Mouse (Mus musculus): ENCODE measurements around the gene Kcnq1.

Kcnq1 gene

DNA sequence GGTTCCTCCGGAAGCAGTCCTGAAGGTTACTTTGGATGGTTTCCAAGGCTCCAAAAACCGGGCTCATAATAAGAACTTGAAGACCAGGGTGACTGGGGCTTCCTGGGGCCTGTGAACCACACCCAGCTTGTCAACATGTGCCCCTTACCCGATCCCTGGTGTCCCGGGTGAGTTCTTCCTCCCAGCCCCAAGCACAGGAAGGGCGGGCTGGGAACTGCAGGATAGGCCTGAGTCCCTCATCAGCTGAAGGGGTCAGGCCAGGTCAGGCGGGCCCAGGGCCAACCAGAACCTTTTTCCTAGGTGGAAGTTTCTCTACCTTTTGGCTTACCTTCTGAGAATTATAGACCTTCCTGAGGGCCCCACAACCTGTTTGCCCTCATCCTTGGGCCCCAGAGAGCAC lies 306.4 kb downstream of the Kcnq1 start:
- in situ Hi-C loops (cut with MboI, MseI) = no loop called here

DNA sequence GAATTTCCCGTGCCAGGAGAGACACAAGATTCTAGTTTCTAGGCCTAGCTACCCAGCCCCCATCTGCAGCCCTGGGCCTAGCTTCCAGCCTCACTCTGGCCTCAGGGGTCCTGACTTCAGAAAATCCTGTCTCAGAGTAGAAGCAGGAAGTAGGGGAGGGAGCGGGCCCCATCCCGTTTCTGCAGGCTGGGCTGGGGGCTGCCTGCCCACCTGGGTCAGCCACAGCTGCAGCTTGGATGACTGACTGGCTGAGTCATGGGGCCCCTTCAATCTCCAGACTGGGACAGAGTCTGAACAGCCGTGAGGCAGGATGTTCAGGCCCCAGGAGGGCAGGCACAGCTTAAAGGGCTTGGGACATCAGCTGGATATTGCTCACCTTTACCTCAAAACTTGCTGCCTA lies 308.9 kb downstream of the Kcnq1 start:
- in situ Hi-C loops (cut with MboI, MseI) = no loop called here

DNA sequence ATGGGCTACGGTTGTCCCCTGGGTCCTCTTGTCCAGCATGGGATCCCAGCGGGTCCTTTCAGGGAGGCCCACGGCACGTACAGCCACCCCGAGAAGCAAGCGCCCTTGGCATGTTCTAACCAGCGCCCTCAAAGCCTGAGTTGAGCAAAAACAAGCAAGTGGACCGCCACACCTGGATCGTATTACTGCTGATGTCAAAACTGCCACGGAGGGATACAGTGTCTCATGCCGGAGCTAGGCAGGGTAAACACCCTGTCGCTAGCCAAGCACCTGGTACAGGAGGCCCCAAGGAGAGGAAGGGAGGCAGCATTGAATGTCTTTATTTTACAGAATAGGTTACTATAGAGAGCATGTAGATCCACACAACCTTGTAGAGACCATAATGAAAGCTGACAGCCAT lies 310.2 kb downstream of the Kcnq1 start:
- in situ Hi-C loops (cut with MboI, MseI) = no loop called here

DNA sequence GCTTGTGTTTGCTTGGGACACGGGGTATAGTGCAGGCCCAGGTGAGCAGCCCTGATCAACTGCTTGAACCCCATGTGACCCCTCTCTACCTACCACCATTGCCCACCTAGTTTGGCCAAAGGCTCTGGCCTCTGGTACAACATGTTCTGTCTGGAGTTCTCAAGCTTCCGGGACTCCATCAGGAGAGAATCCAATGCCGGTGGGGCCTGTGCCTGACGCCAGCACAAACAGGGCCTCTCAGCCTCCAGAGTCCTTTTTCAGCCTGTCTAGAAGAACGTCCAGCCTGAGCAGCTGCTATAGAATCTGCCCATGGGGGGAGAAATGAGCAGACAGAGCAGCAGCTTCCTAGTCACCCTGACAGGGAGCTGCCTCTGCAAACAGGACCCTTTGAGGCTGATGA lies 311.7 kb downstream of the Kcnq1 start:
- in situ Hi-C loops (cut with MboI, MseI) = no loop called here

DNA sequence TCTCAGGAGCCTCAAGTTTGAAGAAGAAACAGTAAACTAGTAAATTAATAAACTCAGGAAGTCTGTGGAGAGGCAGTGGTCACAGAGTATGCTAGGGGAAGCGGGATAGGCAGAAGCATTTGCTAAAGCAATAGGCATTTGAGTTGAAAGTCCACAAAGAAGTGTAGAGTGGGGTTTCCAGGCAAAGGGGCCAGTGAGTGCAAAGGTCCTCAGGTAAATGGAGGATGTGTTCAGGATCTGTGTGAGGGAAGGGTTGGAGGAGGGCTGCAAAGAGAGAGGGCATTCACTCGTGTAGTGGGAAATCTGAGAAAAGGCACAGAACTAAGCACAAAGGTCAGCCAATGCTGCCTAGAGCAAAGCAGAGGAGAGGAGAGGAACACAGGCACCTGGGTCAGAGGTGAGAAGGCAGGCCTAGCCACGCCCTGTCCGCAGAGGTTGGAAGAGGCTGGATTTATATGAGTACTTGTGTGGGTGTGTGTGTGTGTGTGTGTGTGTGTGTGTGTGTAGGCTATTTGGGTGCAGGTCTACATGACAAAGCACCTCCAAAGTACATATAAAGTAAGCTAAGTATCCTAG lies 313.5 kb downstream of the Kcnq1 start:
- in situ Hi-C loops (cut with MboI, MseI) = loop anchor here (10.0 kb wide), 1 partner anchor 495 kb away; no protein-coding TSS in a partner anchor

DNA sequence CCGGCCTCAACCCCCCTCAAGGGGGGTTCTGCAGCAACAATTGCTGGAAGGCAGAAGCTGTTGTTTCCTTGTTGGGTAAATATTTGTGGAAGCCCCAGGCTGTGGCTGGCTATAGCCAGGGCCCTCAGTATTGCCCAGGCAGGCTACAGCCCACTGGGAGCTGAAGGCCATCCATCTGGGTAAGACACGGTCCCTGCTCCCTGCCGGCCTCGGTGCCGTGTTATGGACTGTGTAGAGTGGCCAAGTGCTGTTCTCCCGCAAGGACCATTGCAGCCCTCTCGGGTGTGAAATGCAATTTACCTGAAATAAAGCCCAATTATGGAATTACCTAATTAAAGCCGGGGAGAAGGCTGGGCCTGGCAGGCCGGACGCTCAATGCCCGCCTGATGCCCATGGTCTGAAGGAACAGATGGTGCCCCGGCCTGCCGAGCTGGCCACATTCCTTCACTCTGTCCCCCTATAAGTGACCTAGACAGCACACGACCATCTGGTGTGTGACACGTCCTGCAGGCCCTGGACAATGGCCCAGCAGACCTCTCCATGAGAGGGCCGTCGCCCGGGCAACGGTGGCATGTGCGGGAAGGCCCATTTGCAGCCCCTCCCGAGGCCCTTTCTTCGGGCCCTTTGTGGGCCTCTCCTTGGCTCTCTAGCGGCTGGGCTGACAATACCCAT lies 322.1 kb downstream of the Kcnq1 start:
- in situ Hi-C loops (cut with MboI, MseI) = loop anchor here (10.0 kb wide), 1 partner anchor 503 kb away; no protein-coding TSS in a partner anchor

DNA sequence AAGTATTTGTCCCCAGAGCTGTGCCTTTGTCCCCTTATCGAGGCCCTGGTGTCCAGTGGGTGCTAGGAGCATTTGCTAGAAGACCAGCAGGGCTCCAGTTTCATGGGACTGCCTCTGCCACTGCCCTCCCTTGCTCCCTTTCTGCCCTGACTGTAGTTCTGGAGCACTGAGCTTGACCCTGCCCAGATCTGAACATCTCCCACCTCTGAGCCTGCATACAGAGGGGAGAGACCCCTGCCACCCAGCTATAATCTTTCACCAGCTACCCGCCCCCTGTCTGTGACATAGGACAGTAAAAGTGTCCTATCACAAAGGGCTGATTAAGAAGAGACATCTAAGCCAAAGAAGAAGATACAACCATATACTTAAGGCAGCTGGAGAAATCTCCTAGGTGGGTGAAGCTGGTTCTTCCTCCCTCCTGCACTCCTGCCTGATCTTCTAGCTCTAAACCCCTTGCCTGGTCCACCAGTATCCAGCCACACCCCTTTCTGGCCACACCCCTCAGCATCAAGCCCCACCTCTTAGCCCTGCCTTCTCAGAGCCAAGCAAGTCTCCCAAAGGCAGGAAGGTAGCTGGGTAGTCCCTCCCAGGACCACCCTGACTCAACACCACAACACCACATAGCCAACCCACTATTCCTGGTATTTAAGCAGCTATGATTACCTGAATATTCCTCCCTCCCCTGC lies 322.8 kb downstream of the Kcnq1 start:
- in situ Hi-C loops (cut with MboI, MseI) = loop anchor here (10.0 kb wide), 1 partner anchor 504 kb away; no protein-coding TSS in a partner anchor

DNA sequence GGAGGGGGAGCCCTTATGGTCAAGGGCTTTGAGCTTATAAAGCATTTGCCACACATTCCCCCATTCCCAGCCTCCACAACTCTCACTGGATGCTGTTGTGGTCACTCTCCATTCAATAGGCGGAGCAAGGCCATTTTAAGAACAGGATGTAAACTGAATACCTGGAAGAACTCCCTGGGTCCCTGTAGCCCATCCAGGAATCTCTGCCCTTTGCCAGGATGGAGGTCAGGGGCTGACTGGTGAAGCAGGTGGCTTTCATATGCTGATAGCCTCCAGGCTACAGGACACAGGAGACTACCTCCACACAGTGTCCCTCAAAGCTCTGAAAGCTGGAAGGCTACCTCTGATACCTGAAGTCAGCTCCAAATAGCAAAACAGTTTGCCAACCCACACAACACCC lies 326.5 kb downstream of the Kcnq1 start:
- in situ Hi-C loops (cut with MboI, MseI) = no loop called here

DNA sequence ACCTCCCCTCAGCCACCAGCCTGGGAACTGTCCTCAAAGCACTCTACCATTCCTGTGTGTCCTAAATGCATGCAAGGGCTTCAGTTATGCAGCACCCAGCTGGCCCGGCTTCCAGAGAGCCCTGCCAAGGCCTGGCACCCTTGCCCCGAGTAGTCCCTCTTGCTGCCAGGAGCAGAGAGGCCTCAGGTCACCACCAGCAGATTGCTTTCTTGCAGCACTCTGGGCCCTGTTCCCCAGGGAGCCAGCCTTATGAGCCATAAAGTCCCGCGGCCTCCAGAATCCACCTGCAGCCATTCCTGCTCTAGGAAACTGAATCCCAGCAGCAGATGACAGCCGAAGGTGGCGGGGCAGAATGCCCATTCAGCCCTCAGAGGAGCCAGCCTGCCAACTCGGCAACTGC lies 327.2 kb downstream of the Kcnq1 start:
- in situ Hi-C loops (cut with MboI, MseI) = no loop called here

DNA sequence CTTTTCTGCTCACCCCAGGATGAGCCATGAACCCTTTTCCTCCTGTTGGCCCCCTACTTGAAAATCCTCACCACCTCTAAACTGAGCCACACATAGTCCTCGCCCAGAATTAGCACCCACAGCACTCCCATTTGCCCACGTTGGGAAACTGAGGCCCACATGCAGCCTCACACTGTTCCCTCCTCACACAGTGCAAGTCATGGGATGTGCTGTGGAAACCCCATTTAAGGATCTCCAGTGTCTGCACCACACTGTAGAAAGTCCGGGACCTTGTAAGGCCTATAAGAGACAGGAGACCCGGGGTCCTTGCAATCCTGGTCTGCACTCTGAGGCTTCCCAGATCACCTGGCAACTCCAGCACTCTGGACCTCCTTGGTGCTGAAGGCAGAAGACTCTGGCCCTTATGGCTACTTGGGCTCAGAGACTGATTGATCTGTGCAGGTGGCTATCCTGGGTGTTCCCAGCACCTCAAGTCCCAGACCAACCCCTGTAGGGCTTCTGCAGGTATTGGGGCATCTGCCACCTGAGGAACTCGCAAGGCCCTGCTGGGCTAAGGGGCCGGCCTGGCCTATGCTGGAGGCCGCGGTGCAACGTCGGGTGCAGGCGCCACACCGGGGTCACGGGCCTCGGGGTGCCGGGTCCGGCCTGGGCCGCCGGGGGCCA lies 331.2 kb downstream of the Kcnq1 start:
- in situ Hi-C loops (cut with MboI, MseI) = no loop called here

DNA sequence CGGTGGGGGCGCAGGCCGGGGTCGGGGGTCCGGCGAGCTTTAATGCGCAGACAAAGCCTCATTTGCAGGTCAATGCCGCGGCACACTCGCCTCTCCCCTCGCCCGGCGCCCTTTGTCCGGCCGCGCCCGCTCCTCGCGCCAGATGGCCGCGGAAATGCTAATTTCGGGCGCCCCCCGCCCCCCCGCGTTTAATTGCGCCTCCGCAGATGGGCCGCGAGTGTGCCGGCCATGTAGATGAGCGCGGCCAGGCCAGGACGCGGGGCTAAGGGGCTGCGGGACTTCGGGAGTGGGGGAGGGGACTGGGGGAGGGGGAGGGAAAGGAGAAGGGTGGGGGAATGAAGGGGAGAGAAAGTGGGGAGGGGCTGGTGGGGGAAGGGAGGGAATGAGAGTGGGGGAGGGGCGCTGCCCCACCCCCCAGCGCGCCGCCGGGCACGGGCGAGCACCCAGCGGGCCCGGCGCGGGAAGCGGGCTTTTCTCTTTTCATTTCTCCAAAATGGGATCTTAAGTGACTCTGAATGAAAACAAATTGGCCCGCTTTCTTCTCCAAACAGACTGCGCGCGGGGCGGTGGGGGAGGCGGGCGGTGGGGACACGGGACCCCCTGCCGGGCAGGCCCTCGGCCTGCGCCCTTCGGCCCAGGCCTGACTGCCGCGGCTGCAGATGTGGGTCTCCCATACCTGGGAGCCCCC lies 331.9 kb downstream of the Kcnq1 start:
- in situ Hi-C loops (cut with MboI, MseI) = no loop called here

DNA sequence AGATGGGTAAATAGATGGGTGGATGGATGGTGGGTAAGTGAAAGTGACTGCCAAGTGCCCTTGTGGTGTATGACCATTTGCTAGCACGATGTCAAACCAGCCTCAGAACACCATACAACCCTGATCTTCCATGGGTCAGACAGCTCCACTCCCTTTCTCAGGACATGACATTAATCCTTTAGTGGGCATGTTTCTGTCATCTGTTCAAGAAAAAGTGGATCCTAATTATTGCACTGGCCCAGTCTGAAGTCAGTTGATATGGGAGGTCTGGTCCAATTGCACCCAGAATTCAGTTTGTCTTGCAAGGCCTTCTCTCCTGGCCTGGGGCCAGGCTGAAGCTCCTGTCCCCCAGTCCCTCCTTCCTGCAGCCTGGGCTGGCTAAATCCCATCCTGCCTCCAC lies 332.8 kb downstream of the Kcnq1 start:
- in situ Hi-C loops (cut with MboI, MseI) = no loop called here

DNA sequence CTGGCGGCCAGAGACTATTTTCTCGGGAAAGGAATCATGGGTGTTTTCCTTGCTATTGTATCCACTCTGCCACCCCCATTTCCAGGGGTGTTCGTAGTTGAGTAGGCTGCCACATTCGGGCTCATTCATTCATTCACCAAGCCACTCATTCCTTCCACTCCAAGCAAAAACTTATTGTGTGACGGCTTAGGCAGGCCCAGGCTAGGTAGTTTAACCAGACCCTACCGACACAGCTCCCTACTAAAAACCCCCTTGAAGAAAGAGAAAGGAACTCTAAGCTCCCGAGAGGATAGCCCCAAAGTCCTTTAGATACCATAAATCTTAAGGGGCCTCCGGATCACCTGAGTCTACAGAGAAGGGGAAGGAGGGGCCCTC lies 338.4 kb downstream of the Kcnq1 start:
- in situ Hi-C loops (cut with MboI, MseI) = no loop called here

DNA sequence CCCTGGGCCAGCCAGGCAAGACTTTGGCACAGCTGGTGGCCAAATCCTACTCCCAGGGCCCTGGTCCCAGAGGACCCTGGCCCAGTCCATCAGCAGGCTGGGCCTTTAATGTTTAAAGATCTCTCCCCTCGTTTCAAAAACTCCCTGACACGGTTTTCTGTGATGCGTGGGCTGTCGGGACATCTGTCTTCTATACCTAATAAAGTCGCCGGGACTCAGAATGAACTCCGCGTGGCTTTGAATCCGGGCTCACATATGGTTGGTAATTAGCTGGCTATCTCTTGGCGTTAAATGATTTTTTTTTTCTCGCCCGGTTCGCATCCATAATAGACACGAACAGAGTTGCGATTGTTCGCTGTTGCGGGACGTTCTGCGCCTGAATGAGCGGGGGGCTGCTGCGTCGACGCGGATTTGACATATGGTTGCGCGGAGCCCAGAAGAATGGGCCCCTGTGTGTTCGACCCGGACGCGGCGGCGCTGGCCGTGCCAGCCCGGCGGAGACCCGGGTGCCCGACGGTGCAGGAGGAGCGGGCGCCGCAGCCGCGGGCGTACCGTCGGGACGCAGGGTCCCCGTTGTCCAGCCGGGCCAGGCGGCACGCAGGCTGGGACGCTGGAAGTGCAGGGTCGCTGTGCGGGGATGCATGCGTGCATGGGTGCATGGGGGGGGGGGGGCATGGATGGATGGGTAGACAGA lies 338.9 kb downstream of the Kcnq1 start:
- in situ Hi-C loops (cut with MboI, MseI) = no loop called here

DNA sequence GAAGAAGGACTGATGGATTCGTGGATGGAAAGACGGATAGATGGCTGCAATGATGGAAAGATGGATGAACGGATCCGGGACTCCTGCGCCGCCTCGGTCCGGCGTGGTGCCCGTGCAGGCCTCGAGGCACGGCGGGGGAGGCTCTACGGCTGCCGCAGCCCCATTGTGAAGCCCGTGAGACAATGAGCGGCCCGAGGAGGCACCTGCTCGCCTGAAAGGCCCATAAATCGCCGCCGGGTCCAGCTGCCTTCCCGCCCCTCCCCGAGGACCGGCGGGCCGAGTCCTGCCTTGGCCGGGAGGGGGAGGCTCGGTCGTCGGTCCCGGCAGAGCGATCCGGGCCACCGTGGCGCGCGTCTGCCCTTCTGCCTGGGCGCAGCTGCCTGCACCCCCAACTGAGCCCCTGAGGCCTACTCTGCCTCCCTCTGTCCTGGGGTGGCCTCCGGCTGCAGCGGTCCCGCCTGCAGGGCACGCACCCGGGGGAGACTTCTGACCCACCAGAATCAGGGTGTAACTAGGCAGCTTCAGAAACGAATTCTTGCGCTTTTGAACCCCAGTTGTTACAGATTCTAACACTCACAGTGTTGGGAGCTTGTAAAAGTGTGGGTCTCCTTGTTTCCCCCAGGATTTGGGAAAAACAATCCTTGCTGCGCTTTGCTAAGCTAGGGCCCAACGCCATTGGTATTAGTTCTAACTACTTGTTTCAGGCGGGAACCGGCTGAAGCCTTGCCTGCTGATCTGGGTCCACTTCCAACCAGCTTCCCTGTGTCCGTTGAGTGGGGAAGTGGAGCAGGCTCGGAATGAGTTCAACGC lies 339.7 kb downstream of the Kcnq1 start:
- in situ Hi-C loops (cut with MboI, MseI) = no loop called here

DNA sequence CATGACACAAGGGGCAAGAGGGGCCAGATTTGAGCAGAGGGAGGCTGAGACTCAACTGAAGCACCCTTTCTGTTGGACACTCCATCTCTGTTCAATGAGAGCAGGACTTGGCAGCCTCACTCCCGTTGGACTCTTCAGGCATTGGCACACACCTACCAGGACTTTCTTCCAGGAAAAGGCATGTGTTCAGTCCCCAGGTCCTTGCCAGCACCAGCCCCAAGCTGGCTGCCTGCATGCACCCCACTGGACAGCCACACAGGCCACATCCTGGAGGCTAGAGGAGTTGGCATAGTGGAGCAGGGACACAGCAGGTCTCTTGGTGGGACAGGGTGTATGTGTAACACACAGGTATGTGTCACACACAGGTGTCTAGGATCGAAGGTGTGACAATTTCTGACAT lies 341.0 kb downstream of the Kcnq1 start:
- in situ Hi-C loops (cut with MboI, MseI) = no loop called here

DNA sequence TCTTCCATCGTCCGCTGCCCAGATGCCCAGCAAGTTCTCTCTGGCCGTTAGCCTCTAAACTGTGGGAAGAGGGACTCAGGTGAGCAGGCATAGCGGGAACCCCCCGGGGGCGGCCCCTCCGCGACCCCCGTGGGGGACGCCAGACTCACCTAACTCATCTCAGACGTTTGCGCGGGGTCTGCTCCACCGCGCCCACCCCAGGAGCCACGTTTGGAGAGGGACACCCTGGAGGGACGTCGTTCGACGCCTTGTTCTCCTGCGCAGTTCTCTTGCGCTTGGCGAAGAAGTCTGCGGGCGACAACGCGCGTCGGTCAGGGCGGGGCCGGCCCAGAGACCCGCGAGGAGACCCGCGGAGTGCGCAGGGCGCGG lies 352.8 kb downstream of the Kcnq1 start:
- in situ Hi-C loops (cut with MboI, MseI) = no loop called here

DNA sequence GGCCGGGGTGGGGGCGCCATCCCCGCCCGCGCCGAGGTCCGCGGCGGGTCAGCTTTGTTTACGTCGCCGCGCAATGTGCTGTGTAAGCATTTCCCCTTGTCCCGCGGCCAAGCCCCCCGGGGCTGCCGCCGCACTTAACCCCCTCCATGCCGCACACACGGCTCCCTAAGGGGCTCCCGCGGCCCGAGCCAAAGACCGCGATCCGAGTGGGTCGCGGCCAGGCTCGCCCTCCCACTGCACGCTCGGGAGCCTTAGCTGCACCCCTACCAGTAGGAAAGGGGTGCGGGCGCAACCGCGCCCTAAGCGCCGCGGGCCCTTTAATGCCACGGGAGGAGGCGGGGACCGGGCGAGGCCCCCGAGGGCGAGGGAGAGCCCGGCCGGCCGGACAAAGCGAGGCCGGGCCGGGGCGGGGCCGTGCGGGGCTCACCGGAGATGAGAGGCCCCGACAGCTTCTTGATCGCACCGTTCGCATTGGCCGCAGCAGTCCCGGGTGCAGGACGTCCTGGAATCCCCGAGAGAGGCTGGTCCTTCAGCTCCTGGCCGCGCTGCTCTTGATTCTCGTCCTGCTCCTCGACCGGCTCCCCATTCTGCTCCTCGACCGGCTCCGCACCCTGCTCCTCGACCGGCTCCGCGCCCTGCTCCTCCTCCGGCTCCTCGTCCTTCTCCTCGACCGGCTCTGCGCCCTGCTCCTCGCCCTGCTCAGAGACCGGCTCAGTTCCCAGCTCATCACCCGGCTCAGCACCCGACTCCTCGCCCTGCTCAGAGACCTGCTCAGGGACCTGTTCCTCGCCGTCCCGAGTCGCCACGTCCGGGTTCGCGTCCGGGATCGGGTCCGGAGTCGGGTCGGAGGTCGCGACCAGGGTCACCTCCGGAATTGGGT lies 353.4 kb downstream of the Kcnq1 start:
- in situ Hi-C loops (cut with MboI, MseI) = no loop called here

DNA sequence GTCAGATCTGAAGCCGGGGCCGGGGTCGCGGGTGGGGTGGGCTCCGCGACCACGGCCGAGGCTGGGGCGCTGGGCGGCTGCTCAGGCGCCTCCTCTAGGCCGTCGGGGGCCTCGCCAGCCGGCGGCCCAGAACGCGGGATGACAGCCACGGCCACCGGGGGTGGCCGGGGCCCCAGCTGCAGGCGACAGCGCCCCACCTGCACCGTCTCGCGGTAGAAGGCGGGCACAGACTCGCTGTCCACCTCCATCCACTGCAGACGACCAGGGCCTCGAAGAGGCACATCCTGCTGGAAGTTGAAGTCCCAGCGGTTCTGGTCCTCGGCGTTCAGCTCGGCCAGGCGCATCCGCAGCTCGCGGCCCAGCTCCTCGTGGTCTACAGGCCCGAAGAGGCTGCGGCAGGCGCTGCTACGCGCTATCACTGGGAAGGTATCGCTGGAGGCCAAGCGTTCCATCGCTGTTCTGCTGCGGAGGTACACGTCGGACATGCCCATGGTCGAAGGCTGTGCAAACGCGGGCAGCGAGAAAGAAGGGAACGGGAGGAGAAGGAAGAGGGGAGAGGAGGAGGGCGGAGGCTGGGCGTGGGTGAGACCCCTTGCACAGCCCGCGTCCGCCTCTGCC lies 354.2 kb downstream of the Kcnq1 start:
- in situ Hi-C loops (cut with MboI, MseI) = no loop called here

Data from regulatory T cell (primary cell).